Mouse (Mus musculus) right cerebral cortex, postnatal 10 days (tissue): ENCODE data around the gene Ppp1r36.
"Not testable (repeated sequence)": the region's sequence is repeated elsewhere in the genome, so short reads cannot be mapped to it uniquely, and the experiment has no call there.

Source experiments
- DNase-seq, 2 experiments: peaks; one replicate each; pipeline ENCODE4 v3.0.0; 2021; ENCODE audit warnings: low spot score in 2 of 2

The Ppp1r36 gene

GRCm38 (mm10) chr12:76446201-76446600 lies 28.9 kb downstream of the Ppp1r36 start:
- DNase-seq: no peak

GRCm38 (mm10) chr12:76448127-76448526 lies 30.8 kb downstream of the Ppp1r36 start:
- no peak for DNase-seq

DNA sequence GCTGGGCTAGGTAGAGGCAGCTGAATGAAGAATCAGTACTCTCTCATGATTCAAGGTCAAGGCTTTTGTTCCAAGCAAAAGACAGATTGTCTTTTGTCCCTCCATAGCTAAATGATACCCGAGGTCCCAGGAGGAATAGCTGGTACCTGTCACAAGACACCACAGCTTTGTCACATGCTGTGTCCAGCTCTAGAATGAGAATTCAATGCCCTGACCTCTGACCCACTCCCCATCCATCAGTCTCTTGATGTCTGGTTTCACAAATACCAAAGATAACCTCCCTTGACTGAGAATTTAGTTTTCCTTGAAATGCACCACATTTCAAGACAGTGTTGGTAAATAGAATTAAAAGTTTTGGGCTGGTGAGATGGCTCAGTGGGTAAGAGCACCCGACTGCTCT lies 34.9 kb downstream of the Ppp1r36 start:
- DNase-seq: no peak

GRCm38 (mm10) chr12:76458445-76458844 lies 41.1 kb downstream of the Ppp1r36 start:
- DNase-seq: not testable (repeated sequence)

DNA sequence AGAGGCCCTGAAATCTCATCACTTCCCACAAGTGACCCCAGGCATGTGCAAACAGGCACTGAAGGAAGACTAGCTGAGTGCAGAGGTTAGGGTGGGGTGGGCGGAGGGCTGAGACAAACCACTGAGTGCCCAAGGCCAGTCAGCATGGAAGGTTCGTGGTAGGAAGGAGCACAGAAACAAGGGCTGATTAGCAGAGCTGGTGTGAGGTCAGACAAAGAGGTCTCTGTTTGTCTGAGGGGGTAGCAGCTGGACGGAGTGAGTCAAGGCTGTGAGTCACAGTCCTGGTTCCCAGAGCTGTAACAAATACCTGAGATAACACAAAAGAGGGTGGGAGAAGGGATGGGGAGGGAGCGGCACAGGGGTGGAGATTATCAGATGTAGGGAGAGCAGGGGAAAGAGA lies 41.7 kb downstream of the Ppp1r36 start:
- no peak for DNase-seq

DNA sequence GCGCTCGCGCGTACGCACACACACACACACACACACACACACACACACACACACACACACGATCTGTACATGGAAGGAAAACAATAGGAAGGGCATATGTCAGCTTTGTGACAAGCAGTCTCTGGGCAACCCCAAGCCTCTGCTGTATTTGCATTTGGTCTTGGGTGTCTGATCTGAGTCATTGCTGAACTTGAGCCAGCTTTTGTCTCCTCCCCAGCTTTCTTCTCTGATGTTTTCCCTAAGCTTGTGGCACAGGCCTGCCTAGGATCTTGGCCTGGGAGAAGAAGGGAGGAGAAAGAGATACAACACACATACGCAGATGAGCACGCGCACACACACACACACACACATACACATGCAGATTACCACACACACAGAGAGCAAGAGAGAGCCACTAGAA lies 46.1 kb downstream of the Ppp1r36 start:
- no peak for DNase-seq

DNA sequence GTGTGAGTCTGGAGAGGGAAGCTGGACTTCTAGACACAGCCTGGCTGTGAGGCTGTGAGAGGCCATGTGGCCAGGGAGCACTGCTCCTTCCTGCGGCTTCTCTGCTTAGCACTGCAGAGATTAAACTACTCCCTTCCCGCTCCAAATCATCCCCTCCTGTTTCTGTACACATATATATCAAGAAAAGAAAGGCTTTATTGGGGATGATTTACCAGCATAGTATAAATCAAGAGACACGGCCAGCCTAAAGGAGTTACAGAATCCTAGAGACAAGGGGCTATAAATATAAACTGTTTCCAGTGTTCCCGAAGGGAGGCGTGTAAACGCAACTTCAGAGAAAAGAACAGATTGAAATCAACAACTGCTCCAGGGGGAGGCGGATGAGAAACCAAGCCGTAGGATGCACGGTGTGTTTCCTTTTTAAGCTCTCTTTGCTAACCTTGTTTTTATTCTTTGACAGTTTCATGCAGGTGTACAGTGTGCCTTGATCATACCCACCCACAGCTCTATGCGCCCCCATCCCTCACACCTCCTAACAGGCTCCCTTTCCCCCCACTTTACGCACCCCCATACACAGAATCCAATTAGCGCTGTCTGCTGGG lies 47.4 kb downstream of the Ppp1r36 start:
- peak; percentile 42 to 54 for DNase-seq

- no peak for DNase-seq
Measured at GRCm38 (mm10) chr12:76466651-76467050, 49.3 kb downstream of the Ppp1r36 start.

- no peak for DNase-seq
Measured at GRCm38 (mm10) chr12:76467256-76467655, 49.9 kb downstream of the Ppp1r36 start.

DNA sequence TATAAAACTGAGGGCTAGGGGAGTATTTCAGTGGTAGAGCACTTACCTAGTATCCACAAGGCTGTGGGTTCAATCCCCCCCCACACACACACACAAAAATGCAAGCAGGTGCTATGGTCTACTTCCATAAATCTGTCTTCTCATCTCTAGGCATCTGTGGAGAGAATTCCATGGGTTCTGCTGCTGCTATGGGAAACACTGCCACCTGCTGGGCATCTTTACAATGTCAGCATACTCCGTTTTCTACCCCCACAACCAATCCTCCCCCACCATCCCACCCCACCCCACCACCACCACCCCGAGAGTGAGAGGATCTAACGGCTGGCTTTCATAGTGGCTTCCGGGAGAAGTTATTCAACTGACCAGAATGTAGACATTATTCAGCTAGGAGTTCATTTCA lies 54.7 kb downstream of the Ppp1r36 start:
- DNase-seq: peak; percentile 73 to 83

DNA sequence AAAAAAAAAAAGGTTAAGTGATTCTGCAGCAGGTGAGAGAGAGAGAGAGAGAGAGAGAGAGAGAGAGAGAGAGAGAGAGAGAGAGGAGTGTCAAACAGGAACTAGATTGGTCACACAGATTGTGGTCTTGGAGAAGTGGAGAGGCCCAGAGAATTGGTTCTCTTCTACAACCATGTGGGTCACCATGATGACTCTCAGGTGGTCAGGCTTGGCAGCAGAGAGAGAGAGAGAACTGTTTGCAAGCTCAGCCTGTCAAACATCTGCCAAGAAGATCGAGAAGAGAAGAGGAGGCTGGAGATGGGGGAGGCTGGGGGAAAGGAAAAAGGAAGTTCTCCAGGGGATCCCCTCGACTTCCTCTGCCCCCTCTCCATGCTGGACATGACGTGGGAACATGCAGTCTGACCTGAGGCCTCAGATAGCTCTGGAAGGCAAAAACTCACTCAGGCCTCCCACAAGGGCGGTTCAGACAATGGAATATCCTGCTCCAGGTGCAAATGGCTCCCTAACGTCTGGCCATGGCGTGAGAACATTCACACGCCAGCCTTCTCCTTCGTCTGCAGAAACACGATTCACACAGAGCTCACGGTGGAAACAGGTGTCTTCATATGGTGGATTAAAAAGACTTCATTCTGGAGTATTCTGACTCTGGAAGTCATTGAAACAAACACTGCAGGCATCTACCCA lies 56.4 kb downstream of the Ppp1r36 start:
- no peak for DNase-seq

- DNase-seq: no peak
Measured at GRCm38 (mm10) chr12:76474246-76474583, 56.9 kb downstream of the Ppp1r36 start.

DNA sequence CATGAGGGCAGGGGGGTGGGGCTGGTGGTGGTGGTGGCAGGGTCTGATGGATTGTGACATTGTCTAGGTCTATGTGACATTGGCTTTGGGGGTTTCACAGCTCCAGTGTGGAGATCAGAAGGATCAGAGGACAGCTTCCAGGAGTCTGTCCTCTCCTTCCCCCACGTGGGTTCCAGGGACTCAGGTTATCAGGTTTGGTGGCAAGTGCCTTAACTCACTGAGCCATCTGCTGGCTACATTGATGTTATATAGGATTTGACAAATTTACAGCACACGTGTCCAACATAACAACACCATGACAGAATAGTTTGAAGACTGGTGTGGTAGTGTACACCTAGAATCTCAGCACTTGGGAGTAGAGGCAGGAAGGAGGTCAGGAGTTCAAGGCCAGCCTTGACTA lies 57.5 kb downstream of the Ppp1r36 start:
- no peak for DNase-seq

GRCm38 (mm10) chr12:76476146-76476545 lies 58.8 kb downstream of the Ppp1r36 start:
- no peak for DNase-seq

- DNase-seq: peak in 1 of 2 experiments; percentile 31
Measured at GRCm38 (mm10) chr12:76478309-76479023, 61.1 kb downstream of the Ppp1r36 start.

GRCm38 (mm10) chr12:76479174-76479573 lies 61.8 kb downstream of the Ppp1r36 start:
- DNase-seq: peak in 1 of 2 experiments; percentile 37

DNA sequence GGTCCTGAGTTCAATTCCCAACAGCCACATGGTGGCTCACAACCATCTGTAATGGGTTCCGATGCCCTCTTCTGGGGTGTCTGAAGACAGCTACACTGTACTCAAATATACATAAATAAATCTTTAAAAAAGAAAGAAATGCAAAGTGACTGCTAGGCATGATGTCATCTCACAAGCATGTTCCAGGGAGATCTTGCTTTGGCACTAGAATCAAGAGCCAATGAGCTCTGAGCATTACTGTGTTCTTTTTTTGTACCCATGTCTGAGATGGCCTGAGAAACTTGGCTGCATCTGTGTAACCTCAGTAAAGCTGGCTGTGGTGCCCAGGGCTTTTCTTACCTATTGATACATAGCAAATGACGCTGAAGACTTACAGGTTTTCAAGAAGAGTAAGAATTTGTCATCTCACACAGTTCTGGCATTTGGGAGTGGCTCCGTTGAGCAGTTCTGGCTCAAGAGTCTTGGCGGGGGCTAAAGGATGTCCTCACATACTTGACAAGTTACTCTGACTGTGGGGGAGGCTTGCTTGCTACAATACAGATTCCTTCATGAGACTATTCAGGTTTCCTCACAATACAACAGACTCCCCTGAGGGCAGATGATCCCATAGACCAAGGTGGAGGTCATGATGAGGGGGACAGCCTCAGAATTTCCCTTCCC lies 62.6 kb downstream of the Ppp1r36 start:
- DNase-seq: no peak

DNA sequence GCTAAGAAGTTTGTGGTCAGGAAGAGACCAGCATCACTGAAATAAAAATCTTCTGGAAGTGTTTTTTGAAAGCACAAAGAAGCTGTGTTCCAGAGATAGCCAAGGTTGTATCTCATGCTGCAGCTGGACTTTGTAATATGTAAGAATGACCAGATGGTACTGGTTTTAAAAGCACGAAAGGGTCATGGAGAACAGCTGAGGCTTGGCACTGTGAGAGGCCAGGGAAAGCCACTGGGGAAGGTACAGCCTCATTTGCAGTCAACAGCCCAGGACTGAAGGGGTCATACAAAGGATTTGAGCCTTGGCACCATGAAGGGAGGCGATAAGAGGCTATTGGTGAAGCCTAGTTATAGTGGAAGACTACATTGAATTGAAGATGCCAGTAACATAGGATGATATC lies 65.1 kb downstream of the Ppp1r36 start:
- DNase-seq: no peak

- no peak for DNase-seq
Measured at GRCm38 (mm10) chr12:76482948-76483347, 65.6 kb downstream of the Ppp1r36 start.

- DNase-seq: no peak
Measured at GRCm38 (mm10) chr12:76484881-76485280, 67.5 kb downstream of the Ppp1r36 start.

- no peak for DNase-seq
Measured at GRCm38 (mm10) chr12:76485381-76485780, 68.0 kb downstream of the Ppp1r36 start.

DNA sequence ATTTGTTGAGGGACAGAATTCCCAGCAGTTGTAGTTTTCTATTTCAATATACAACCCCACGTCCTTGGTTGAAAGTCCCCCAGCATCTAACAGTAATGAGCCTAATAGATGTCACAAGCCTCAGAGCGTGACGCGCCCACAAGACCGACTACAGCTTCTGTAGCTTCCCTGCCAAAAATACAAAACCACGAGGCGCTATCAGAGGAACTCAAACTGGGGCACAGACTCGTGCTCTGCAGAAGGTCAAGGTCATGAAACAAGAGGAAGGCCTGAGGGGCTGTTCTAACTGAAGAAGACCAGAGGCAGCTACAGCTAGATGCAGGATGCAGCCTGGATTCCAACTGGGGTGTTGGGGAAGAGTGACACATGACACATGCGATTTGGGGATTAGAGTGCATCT lies 69.6 kb downstream of the Ppp1r36 start:
- DNase-seq: no peak
